Mouse (Mus musculus) CD8-positive naive resting alpha-beta T cell, adult 2 months (primary cell): ENCODE measurements at regions not wholly inside any gene's neighbourhood (a gene's known extent, or its start where the extent isn't known, plus 50 kb on each side); places are given as distances from the start of the nearest gene placed in this dataset.

ENCODE experiments used
- DNase-seq, 2 experiments: peaks; one replicate each; pipeline ENCODE4 v3.0.0; 2022; ENCODE audit warnings: low read depth in 2 of 2, low spot score in 2 of 2

DNA sequence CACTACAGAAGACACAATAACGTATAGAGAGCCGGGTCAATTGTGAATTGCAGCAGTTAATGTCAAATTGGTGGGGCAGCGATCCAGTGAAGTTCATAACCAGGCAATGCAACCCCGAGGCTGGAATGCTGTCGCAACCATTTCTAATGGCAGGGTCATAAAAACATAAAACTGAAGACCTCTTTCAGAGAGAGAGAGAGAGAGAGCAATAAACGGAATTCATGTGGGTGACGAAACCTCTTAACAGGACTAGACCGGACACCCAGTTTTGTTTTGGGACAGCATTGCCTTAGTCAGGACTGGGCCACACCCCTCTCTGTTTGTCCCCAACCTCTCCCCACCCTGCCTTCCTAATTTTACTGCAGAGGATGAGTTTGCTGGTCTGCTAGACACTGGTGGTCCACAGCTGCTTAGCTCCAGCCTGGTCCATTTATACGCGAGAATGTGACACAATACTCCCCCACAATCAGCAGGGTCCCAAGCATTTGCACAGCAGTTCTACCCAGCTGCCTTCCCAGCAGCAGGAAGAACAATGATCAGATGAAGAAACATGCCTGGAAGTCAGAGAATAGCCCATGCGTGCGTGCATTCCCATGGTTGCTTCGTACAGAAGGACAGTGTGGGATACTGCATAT lies 115.6 kb upstream of the Prickle1 start:
- DNase-seq: no peak

DNA sequence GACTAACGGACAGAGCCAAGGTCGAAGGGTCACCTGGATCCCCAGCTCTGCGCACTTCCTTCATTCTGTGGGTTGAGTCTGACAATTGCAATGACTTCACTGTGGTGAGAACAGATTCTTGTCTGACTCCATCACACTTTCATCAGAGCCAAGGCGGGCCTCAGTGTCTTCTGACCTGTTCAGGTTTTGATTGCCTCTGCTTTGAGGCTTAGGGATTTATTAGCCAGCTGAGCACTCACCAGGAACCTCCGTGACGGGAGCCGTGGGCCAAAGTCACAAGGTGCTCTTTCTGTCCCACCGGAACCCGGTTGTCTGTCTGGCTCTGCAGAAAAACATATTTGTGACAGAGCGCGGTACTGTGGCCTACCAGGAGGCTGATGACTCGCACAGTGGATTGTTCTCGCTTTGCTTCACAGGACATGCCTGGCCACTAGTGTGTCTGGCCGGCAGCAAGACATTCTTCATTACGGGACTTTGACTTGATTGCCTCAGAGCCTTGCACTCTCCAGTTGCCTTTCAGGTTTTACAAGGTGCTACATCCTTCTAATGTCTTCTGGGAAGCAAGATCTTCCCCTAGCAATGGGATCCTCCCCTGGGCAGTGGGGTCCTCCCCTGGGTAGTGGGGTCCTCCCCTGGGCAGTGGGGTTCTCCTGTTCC lies 114.9 kb upstream of the Prickle1 start:
- no peak for DNase-seq

DNA sequence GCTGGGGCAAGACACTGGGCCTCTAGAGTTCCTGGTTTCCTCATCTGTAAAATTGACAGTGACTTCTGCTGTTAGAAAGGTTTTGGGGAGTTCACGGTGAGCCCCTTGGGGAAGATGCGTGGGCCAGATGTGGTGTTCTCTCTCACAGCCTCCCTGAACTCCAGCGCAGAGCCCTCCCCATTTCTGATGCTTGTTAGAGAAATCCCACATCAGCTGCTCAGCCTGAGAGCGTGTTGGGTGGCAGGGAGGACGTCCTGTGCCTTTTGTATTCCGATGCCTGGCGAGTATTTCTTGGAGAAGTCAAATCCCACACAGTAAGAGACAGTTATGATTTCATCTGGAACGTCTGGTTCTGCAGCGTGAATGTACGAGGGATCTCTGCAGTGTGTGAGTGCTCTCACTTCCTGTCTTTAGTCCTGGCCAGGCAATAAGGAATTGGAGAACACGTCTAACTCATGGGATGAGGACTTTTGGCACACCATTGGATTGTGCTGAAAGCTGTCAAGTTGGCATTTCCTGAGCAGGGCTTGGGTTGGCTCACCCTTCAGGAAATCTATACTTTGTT lies 110.8 kb upstream of the Prickle1 start:
- DNase-seq: no peak

DNA sequence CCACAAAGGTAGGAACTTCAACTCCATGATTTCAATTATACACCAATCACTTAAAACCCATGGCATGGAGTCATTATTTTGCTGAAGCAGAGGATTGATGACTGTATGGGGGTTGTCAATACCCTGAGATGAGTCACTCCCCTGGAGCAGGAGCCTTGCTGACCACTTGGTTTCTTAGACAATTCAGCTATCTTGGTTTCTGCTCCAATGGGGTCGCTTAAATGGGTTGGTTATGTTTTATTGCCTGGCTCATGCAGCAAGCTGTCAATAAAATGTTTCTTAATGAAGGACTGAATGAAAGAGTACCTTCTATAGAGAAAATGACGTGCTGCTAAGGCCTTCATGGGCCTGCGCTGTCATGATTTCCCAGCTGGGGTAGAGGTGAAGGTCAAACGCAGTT lies 110.0 kb upstream of the Prickle1 start:
- no peak for DNase-seq

DNA sequence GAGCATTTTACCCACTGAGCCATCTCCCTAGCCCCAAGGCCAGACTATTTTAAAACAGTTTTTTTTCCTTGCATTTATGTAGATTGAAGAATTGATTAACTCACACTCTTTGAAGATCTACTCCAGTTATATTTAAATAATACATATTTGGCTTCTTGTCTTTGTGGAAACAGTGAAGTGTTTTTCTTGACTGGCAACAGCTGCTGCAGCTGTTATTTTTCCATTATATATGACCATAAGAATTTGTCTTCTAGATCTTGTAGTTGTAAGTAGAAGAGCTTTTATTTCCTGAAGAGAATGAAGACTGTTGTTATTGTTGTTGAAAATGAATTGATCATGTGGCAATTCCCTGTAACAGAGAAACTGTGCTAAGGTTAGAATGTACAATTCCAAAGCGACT lies 109.4 kb upstream of the Prickle1 start:
- DNase-seq: no peak

DNA sequence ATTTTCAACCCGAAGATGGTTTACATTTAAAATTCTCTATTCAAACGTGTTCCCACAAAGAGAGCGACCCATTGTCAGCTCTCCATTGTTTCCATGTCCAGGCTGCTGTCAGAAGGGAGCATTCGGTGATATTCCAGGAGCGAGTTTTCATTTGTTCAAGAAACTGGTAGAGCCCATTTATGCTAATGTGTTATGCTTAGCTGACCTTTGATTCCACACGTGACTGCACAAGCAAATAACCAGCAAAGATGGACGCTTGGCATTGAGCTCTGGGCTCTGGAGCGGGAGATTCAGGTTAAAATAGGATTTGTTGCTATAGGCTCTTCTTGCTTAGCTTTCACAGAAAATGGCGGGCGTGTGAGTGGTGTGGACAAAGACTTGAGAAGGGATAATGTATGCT lies 105.3 kb upstream of the Prickle1 start:
- no peak for DNase-seq

DNA sequence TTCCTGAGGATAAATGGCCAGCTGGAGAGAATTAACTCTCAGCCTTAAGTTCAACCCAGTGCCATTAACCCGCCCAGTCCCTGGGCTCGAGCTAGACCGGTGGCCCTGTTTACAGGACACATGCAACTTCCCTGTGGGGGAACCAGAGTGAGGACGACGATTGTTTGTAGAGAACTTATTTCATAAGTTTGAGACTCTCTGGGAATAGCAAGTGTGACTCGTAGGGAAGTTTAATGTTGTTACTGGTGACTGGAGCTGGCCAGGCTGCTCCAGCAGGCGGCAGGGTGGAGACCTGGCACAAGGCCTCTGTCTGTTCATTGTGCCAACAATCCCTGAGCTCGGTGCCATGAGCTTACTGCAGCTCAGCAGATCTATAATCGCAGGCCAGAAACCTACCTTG lies 104.3 kb upstream of the Prickle1 start:
- DNase-seq: no peak

DNA sequence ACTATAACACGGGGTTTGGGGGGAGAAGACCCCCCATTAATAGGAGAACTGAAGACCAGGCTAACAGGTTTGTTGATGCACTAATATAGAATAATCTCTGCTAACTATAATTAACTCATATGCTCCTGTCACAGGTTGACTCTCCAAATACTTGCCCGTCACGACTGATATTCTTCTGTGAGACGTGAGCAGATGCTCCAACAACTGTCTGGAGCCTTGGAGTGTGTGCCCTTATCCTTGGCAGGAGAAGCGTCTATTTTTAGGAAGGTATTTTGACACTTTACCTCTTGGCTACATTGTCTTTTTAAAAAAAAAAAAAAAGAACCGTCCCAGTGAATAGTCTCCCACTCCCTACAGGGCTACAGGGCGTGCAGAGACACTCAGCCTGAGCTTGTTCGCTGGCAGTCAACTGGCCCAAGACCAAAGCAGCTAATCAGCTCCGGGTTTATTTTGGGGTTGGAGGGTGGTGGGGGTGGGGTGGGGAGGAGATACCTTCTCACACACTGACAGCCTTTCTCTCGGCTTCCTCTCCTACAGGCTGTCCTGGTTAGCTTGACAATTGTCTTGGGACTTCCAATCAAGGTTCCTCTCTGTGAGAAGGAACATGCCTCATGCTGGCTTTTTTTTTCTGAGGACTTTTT lies 102.6 kb upstream of the Prickle1 start:
- DNase-seq: no peak

DNA sequence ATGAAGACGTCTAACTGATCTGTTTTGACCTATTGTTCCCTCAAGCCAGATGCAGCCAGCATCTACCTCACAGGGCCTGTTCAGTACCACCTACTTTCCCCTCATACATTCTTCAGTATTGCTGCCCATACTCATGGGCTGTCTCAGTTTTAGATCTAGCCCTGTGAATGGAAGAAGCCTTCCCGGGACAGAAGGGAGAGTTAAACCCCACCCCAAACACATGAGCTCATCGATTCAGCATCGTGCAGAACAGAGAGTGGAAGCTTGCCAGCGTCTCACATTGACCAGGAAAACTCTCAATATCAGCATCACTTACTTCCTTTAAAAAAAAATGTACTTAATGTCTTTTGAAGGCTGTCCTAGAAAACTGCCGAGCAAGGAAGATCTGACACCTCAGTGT lies 95.0 kb upstream of the Prickle1 start:
- DNase-seq: no peak

DNA sequence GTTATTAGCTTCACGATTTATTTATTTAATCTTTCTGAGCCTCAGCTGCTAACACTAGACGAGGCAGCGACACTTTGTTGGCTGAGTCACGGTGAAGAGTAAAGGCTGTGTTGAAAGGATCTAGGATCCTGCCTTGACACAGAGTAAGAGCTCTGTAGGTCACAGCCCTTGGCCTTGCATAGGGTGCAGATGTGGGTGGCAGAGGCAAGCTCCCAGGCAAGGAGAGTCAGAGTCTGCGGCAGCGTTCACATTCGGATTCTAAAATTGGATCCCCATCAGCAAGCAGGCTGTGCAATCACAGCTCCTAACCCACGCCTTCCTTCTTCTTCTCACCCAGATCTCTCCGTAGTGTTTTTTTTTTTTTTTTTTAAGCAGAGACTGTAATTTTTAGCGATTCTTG lies 94.3 kb upstream of the Prickle1 start:
- no peak for DNase-seq

DNA sequence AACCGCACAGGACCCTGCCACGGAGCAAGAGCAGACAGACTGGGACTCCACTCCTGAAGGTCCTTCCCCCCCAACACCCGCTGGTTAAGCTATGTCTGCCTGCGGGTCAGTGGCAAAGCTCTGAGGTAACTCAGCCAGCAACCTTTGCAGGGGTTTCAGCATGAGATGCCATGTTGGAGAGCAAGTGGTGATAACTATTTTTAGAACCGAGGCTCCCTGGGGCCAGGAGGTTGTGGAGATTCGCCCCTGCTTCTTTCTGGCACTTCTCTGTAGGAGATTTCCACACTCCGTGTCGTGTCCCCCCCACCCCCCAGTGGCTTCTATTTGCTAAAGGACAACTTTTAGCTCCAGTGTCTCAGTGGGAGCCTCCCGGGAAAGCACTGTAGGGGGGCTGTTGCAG lies 90.7 kb upstream of the Prickle1 start:
- DNase-seq: no peak

DNA sequence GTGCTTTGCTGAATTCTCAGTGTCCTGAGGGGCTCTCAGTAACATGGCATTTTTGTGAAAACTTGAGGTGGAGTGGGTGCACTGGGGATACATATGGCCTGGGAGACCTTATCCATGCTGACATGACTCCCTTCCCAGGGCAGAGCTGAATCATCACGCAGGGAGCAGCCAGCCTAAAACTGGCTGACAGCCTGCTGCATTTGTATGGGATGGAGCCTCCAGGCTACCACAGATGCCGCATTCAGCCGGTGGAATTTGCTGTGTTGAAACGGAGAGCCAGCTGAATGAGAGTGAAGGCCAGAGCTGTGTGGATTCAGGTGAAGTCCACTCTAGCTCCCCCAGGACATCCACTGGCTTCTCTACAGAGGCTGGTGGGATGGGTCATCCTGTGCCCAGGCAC lies 85.9 kb upstream of the Prickle1 start:
- no peak for DNase-seq

DNA sequence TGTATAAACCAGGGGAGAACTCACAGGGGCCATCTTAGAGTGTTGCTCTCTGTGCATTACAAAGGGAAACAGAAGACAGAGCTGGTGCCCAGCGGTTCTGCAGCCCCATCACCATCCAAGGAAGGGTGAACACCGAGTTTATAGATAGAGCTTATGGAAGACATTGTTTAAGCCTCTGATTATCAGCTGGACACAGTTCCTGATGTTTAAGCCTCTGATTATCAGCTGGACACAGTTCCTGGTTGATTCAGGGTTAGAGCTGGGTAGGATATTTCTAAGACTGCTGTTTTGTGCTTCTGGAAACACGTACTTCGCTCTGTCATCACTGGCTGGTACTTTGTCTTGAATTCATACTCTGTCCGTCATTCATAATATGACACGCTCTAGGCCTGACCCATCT lies 79.9 kb upstream of the Prickle1 start:
- DNase-seq: no peak

DNA sequence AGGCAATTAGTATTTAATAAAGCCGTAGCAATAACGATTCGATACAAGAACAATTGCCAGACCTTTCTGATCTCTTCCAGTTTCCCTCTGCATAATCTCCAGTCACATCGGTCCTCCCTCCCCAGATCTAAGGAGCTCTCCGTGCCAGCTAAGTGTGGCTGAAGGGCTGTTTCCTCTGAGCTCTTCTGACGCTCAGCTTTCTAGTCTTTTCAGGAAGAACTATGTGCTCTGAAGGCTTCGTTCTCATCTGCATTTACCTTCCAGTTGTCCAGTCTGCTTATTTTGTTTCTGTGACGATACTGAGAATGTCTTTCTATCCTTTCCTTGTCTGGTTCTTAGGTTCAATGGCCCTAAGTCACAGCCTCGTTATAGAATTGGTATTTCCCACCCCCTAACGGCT lies 78.3 kb upstream of the Prickle1 start:
- no peak for DNase-seq

DNA sequence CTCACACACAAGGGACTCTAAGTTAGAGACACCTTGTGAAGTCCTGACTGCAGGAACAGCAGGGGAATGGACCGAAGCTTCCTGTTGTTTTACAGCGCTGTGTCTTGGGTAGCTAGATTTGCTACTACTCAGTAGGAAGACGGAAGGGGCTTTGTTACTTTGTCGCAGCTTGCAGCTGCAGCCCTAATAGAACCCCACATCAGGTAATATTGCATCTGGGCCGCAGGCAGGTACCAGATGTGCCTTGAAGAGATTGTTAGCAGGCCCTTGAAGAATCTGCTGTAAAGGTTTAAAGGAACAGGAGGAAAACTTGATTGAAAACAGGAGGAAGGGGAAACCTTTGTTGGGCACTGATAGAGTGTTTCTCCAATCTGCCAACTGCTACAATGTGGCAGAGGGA lies 68.2 kb upstream of the Prickle1 start:
- no peak for DNase-seq

DNA sequence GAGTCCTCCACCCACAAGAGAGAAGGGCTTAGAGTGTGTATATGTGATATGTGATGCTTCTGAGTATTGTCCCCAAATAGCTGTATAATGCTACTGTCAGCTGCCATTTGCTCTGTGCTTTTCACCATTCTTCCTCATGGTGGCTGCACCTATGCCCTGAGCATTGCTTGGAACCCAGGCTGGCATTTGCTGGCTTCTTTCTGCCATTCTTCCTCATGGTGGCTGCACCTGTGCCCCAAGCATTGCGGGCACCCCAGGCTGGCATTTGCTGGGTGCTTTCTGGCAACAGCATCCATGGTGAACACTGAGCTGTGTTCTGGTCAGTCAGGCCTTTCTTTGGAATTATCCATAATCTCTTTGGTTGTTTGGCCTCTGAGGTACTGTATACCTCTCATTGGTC lies 66.9 kb upstream of the Prickle1 start:
- DNase-seq: no peak

DNA sequence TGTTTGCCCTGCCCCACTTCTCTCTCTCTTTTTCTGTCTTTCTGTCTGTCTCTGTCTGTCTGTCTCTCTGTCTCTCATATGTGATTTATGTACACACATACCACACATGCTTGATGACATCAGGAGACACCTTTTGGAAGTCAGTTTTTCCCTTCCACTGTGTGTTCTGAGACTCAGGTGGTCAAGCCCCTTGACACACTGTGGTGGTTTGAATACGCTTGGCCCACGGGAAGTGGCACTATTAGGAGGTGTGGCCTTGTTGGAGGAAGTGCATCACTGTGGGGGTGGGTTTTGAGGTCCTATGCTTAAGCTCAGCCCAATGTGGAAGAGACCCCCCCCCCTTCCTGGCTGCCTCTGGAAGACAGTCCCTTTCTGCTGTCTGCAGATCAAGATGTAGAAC lies 66.1 kb upstream of the Prickle1 start:
- DNase-seq: no peak

DNA sequence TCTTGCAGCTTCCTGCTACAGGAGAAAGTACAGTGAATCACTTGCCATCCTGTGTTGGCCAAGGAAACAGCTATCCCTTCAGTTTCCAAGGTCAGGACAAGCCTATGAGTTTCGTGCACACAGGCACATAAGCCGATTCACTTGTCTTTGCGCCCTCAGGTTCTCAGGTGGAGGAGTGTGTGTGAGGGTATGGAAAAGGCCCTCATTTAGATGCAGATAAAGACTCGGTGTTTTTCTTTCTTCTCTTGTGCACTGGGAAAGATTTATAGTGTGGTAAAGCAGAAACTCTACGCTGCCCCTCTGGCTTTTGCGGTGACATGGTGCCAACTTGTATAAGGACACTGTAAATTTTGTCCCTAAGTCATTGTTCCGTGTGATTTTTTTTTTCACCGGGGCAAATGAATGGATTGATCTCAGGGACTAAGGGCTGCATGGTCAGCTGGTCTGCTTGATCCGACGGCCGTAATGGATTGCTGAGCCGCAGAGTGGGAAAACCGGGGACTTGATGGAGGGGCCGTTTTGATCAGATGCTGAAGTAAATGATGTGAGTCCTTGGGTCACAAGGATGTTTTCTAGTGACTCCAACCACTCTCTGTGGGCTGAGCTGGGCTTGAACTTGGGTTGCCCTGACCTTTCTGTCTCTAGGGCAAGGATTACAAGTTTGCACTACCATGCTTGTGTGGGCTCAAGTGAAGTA lies 65.4 kb upstream of the Prickle1 start:
- DNase-seq: no peak

DNA sequence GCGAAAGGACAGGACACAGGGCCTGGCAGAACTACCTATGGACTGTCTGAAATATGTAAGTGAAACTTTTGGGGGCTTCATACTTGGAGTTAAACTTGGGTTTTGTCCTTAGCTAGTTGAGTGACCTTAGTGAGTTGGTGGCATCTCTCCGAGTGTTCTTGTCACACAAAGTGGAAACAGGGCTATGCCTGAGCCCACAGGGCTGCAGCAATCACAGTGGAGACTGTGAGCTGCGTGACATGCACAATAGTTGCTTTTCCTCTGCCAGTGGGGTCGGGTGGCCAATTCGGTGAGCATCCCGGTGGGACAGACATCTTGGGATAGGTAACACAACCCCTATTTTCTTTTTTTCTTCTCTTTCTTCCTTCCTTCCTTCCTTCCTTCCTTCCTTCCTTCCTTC lies 61.5 kb upstream of the Prickle1 start:
- no peak for DNase-seq

DNA sequence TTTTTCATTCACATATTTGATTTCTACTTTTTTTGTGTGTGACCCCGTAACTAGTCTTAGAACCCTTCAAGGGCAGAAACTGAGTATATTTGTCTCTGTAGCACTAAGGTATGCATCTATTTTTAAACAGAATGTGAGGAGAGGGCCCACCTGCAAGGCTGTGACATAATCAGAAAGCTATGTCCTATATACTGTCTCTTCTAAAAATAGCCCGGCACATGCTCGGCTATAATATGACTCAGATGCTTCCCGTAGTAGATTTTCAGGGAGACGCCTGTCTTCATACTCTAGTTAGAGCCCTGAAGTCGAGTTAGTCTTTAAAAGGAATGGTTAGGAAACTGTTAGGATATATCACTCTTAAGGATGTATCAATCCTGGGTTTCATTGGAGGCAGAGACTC lies 61.0 kb upstream of the Prickle1 start:
- DNase-seq: no peak

DNA sequence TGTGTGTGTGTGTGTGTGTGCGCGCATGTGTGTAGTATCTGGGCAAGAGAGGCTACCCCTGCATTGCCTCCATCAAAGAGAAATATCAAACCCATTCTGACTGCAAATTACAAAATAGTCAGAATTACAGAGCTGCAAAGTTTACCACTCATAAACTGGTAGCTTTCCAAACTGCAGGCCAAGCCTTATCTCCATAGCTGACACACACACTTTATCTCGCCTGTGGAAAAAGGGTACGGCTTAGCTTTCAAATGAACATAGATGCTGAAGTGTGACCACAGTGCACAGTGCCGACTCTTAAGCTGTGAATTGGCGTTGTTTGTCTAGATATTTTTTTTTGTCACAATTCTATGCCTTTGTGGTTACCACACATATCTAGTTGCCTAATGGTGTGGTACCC lies 60.1 kb upstream of the Prickle1 start:
- no peak for DNase-seq

DNA sequence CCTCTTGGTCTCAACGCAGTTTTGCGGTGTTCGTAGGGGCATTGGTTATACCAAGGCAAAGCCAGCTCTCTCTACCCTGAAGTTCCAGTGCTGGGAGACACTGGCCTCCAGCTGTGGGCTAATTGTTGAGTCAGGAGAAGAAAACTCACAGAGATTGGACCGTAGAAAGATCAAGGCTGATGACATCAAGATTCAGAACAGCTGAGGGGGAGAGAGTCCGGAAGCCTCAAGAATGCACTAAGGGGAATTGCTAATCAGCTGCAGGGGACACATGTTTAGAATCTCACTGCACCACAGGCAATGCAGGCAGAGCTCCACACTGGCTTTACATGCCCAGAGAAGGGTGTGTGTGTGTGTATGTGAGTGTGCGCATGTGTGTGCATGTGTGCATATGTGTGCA lies 59.6 kb upstream of the Prickle1 start:
- DNase-seq: no peak
